Mouse (Mus musculus): ENCODE measurements around the gene Oosp1.

Gene Oosp1

GRCm38 (mm10) chr19:11690839-11691238 lies at the start of gene Oosp1:
Gene Oosp1 (minus strand): TSS chr19:11691150.
- in situ Hi-C loops (cut with MboI; ENCODE audit: low sequenced_read_pairs), result no loop called here

DNA sequence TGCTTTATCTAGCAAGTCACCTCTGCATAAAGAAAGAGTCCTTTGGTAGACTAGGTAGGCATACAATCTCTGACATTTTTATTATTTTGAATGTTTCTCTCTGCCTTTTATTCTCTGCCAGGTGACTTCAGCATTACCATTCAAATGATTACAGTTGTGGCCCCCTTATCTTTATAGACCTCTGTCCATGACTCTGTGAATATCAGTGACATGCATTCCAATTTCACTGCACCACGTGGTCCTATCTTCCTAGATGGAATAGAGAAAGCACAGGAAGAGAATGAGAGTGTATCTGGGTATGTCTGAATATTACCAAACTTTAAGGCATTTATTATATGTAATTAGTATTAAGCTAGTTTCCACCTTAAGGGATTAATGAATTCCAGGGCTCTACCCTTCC lies 45.5 kb upstream of the Oosp1 start:
- in situ Hi-C loops (cut with MboI; ENCODE audit: low sequenced_read_pairs), result no loop called here

- in situ Hi-C loops (cut with MboI; ENCODE audit: low sequenced_read_pairs), result no loop called here
Observed at GRCm38 (mm10) chr19:11730278-11730677, 39.3 kb upstream of the Oosp1 start.

DNA sequence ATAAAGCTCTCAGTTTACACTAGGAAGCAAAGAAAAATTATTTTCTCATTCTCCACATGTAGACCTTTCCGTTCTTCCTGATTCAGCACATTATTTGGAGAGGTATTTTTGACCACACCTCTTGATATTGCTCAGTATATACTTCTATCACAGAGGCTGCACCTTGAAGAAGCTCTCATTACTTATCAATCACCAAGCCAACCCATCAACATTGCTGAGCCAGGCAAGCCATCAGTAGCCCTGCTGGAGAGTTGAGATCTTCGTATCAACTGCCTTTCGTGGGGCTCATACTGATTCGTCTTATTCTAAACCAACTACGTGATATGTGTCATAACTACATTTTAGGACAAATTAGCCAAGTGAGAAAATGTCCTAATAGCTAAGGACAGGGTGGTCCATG lies 36.4 kb upstream of the Oosp1 start:
- in situ Hi-C loops (cut with MboI; ENCODE audit: low sequenced_read_pairs), result no loop called here

- in situ Hi-C loops (cut with MboI; ENCODE audit: low sequenced_read_pairs), result no loop called here
Observed at GRCm38 (mm10) chr19:11725915-11726314, 35.0 kb upstream of the Oosp1 start.

- in situ Hi-C loops (cut with MboI; ENCODE audit: low sequenced_read_pairs), result no loop called here
Observed at GRCm38 (mm10) chr19:11724275-11724674, 33.3 kb upstream of the Oosp1 start.

- in situ Hi-C loops (cut with MboI; ENCODE audit: low sequenced_read_pairs), result no loop called here
Observed at GRCm38 (mm10) chr19:11723870-11724269, 32.9 kb upstream of the Oosp1 start.

GRCm38 (mm10) chr19:11720071-11720470 lies 29.1 kb upstream of the Oosp1 start:
- in situ Hi-C loops (cut with MboI; ENCODE audit: low sequenced_read_pairs), result no loop called here

- in situ Hi-C loops (cut with MboI; ENCODE audit: low sequenced_read_pairs), result no loop called here
Observed at GRCm38 (mm10) chr19:11712451-11712850, 21.5 kb upstream of the Oosp1 start.

GRCm38 (mm10) chr19:11698342-11698741 lies 7.4 kb upstream of the Oosp1 start:
- in situ Hi-C loops (cut with MboI; ENCODE audit: low sequenced_read_pairs), result no loop called here

DNA sequence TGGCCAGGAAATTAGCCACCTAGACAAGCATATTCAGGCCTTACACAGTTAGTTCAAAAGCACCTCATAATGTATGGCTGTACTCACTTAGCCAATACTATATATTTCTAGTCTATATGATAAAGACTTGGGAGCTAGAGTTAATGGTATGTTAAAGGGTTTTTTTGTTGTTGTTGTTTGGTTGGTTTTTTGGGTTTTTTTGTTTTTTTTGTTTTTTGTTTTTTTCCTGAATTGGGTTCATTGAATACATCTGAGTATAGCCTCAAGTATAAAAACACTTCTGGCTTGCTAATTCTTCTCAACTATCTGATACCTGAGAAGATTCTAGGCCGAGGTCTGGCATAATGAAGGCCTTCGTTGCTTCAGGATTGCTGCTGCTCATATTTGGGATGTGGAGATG lies 5.8 kb upstream of the Oosp1 start, which contains the start of gene Oosp3:
Oosp3 (plus strand) TSS at position 301 of the 400 bp plus-strand sequence.
- in situ Hi-C loops (cut with MboI; ENCODE audit: low sequenced_read_pairs), result no loop called here

- in situ Hi-C loops (cut with MboI; ENCODE audit: low sequenced_read_pairs), result no loop called here
Observed at GRCm38 (mm10) chr19:11691454-11691853, 504 bp upstream of the Oosp1 start.

DNA sequence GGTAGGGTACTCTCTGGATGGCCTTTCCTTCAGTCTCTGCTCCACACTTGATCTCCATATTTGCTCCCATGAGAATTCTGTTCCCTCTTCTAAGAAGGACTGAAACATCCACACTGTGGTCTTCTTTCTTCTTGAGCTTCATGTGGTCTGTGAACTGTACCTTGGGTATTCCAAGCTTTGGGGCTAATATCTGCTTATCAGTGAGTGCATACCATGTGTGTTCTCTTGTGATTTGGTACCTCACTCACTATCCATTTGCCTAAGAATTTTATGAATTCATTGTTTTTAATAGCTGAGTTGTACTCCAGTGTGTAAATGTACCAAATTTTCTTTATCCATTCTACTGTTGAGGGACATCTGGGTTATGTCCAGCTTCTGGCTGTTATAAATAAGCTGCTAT lies 29.4 kb downstream of the Oosp1 start:
- in situ Hi-C loops (cut with MboI; ENCODE audit: low sequenced_read_pairs), result no loop called here

- in situ Hi-C loops (cut with MboI; ENCODE audit: low sequenced_read_pairs), result no loop called here
Observed at GRCm38 (mm10) chr19:11660459-11660858, 30.5 kb downstream of the Oosp1 start, which contains the start of gene Oosp2. Gene Oosp2 (minus strand): TSS chr19:11660559.

- in situ Hi-C loops (cut with MboI; ENCODE audit: low sequenced_read_pairs), result no loop called here
Observed at GRCm38 (mm10) chr19:11659142-11659541, 31.8 kb downstream of the Oosp1 start.

GRCm38 (mm10) chr19:11649564-11649963 lies 41.4 kb downstream of the Oosp1 start:
- in situ Hi-C loops (cut with MboI; ENCODE audit: low sequenced_read_pairs), result no loop called here

DNA sequence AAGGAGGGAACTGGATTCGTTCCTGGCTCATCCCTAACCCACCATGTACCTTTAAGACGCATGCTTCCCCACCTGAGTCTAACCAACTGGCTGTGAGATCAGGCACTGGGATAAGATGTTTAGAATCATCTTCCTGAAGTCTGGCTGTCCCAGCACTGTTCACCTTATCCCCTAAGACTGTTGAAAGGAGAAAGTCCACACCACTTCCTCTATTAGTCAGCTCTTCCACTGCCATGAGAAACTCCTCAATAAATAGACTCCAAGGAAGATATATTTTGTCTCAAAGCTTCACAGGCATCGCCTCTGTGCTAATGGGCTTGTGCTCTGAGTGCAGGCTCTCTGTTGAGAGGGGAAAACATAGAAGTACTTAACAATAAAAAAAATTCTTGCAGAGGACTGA lies 44.8 kb downstream of the Oosp1 start:
- in situ Hi-C loops (cut with MboI; ENCODE audit: low sequenced_read_pairs), result no loop called here

- in situ Hi-C loops (cut with MboI; ENCODE audit: low sequenced_read_pairs), result no loop called here
Observed at GRCm38 (mm10) chr19:11640732-11641131, 50.2 kb downstream of the Oosp1 start, which contains the start of gene Ms4a3. Gene Ms4a3 (minus strand): TSS chr19:11640851.

DNA sequence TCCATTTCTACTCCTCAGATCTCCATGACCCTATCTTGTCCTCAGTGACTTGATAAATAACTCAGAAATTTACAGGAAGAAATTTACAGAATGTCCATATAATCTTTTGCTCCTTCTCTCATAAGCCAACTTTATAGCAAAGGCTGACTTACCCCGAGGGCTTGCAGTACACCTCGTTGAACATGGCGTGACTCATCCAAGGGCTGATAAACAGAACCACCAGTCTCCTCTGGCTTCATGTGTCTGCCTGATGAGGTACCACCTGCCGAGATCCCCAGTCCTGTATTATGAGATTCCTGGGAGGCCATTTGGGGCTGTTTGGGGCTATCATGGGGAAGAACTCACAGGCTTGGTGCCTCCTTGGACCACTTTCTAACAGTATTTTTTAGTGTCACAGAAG lies 51.9 kb downstream of the Oosp1 start:
- in situ Hi-C loops (cut with MboI; ENCODE audit: low sequenced_read_pairs), result no loop called here

DNA sequence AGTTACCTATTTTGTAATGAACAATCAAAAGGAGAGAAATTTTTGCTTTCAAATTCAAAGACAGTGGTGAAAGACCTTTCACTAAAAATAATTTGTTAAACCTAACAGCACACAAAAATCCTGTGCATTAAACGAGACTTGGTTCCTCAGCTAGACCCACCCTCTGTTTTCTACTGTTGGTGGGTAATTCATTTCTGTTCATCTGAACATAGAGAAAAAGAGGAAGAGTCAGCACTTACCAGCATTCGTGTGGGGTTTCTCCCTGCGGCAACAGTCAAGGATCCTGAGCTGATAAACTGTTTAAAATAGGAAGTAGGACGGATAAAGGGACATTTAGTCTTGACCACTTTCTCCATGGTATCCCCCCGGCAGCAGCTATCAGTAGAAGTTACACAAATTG lies 55.4 kb downstream of the Oosp1 start:
- in situ Hi-C loops (cut with MboI; ENCODE audit: low sequenced_read_pairs), result no loop called here

- in situ Hi-C loops (cut with MboI; ENCODE audit: low sequenced_read_pairs), result no loop called here
Observed at GRCm38 (mm10) chr19:11634330-11634729, 56.6 kb downstream of the Oosp1 start.

- in situ Hi-C loops (cut with MboI; ENCODE audit: low sequenced_read_pairs), result no loop called here
Observed at GRCm38 (mm10) chr19:11633732-11634131, 57.2 kb downstream of the Oosp1 start.

DNA sequence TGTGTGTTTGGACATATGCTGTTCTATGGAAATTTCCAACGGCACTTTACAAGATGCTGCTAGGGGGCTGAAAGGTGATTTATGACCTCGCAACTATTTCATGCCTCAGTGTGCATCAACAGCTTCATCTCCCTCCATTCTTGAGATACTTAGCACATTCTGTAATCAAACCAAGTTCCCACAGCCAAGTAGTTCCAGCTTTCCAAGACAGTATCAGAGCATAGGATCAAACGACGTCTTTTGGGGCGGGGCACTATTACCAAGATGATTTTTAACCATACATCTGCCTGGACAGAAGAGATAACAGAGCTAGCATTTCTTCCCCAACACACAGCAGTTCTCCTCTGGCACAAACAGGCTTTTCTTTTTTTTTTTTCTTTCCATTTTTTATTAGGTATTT lies 65.7 kb downstream of the Oosp1 start:
- in situ Hi-C loops (cut with MboI; ENCODE audit: low sequenced_read_pairs), result no loop called here
